Mouse (Mus musculus): ENCODE data around the gene Treml2. TPM values are rescaled to one million over a fixed set of nuclear protein-coding genes. Genes with fewer than 3 reads are reported as not detected.

Treml2 gene
- polyA plus RNA-seq (2012): 0.50 and 0.74 TPM in 2 replicates

DNA sequence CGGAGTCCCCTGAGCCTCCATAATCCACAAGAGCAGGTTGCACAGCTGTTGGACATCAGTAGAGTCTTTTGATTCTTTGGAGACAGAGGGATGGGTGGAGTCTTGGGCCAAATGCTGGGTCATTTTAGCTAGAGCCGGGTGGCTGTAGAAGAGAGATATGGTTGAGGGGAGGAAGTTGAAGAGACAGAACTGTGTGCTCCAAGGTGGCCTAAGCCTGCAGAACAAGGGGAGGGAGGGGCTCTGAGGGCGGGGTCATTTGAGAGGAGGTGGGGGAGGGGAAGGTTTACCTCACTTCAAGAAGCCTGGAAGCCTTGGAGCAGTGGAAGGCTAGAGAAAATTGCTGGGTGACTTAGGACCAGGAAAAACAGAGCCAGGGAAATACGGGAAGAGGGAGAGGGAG is at the start of gene Treml2:
Gene Treml2, plus strand, starts transcription at position 296 of the 400 bp plus-strand sequence.
- peaks cover 18% of the 10 kb centered on the region for H3K36me3 ChIP-seq (ENCODE audit: control insufficient read depth)
- peak within 1 kb of the TSS; percentile 69 for H3K4me3 ChIP-seq (replicated peaks)
- no peak for TF ChIP-seq GATA1 (IDR thresholded peaks at IDR 0.05; ENCODE audit: low read length)
- TF ChIP-seq TAL1 (IDR thresholded peaks at IDR 0.05; ENCODE audit: low read length): peak; percentile 47
- no peaks in the 10 kb centered on the region for H3K27me3 ChIP-seq (ENCODE audit: control insufficient read depth)
- no peaks in the 10 kb centered on the region for H3K9me3 ChIP-seq (ENCODE audit: control insufficient read depth, low read length)
- H3K4me1 ChIP-seq (ENCODE audit: control insufficient read depth): peaks cover 62% of the 10 kb centered on the region

DNA sequence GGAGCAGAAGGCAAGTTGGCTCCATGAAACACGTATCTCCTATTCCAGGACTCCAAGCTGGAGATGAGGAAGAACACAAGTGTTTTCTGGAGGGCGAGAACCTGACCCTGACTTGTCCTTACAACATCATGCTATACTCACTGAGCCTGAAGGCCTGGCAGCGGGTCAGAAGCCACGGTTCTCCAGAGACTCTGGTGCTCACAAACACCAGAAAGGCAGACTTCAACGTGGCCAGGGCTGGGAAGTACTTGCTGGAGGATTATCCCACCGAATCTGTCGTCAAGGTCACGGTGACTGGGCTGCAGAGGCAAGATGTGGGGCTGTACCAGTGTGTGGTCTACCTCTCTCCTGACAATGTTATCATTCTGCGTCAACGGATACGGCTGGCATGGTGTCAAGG is 49.8 kb upstream of the Treml2 start:
- H3K9me3 ChIP-seq (ENCODE audit: control insufficient read depth, low read length): no peaks in the 10 kb centered on the region
- peaks cover 4% of the 10 kb centered on the region for H3K4me1 ChIP-seq (ENCODE audit: control insufficient read depth)
- H3K27me3 ChIP-seq (ENCODE audit: control insufficient read depth): no peaks in the 10 kb centered on the region
- H3K4me3 ChIP-seq (replicated peaks): no peak overlapping the region
- H3K36me3 ChIP-seq (ENCODE audit: control insufficient read depth): no peaks in the 10 kb centered on the region
- TF ChIP-seq GATA1 (IDR thresholded peaks at IDR 0.05; ENCODE audit: low read length) (no peak), TAL1 (IDR thresholded peaks at IDR 0.05; ENCODE audit: low read length) (no peak)

DNA sequence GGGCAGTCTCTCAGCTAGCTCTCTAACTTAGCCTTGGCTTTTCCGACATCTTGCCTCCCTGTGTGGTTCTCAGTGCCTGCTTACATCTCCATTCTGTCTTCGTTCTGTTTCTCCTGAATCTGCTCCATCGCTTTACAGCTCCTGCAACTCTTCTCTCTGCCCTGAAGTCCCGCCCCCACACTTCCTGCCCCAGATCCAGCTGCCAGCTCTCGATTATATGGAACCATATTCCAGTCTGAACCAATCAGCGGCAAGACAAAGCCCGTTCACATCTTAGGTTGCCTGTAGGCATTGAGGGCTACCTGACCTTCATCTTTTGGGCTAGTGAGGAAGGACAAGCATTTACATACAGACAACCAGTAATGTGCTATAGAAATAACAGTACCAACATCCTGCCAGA is 48.7 kb upstream of the Treml2 start:
- no peak overlapping the region for H3K4me3 ChIP-seq (replicated peaks)
- H3K4me1 ChIP-seq (ENCODE audit: control insufficient read depth): peaks cover 7% of the 10 kb centered on the region
- H3K9me3 ChIP-seq (ENCODE audit: control insufficient read depth, low read length): no peaks in the 10 kb centered on the region
- TF ChIP-seq TAL1 (IDR thresholded peaks at IDR 0.05; ENCODE audit: low read length) (no peak), GATA1 (IDR thresholded peaks at IDR 0.05; ENCODE audit: low read length) (no peak)
- no peaks in the 10 kb centered on the region for H3K27me3 ChIP-seq (ENCODE audit: control insufficient read depth)
- H3K36me3 ChIP-seq (ENCODE audit: control insufficient read depth): no peaks in the 10 kb centered on the region

DNA sequence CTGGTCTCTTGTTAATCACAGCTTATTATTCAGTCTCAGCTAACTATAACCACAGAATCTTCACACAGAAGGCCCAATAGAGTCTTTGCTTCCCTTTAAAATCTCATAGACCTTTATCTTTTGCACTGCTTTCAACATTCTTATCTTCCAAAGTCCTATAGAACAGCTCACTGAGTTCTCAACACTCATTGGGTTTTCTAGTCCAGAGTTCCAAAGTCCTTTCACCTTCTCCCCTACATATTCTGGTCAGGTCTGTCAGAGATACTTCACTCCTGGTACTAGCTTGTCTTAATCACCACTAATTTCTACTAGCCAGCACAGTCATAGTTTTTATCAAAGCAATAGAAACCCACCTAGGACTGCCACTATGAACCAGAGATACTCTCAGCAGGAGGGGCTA is 42.7 kb upstream of the Treml2 start:
- H3K4me3 ChIP-seq (replicated peaks): no peak overlapping the region

DNA sequence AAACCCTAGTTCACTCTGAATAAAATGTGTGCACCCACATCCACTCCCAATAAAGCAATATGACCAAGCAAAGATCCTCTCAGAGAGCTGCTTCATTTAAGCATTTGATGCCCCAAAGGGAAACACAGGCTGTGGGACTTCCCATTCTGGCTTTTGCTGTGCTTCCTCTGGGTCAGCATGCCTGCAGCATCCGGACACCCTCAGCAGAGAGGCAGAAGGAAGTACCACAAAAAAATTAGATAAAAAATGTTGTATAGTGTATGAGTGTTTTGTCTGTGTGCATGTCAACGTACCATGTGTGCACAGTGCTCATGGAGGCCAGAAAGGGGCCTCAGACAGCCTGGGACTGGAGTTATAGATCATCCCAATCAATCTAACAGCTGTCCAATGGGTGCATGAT is 37.4 kb upstream of the Treml2 start:
- Histone ChIP-seq H3K4me1 (ENCODE audit: control insufficient read depth) (peaks cover 37% of the 10 kb centered on the region), H3K9me3 (ENCODE audit: control insufficient read depth, low read length) (0 out of 2 replicates have a peak, but pooled peaks cover 2% of the 10 kb centered on the region), H3K36me3 (ENCODE audit: control insufficient read depth) (peaks cover 9% of the 10 kb centered on the region), H3K27me3 (ENCODE audit: control insufficient read depth) (no peaks in the 10 kb centered on the region), H3K4me3 (replicated peaks) (no peak overlapping the region)
- no peak for TF ChIP-seq GATA1 (IDR thresholded peaks at IDR 0.05; ENCODE audit: low read length)
- no peak for TF ChIP-seq TAL1 (IDR thresholded peaks at IDR 0.05; ENCODE audit: low read length)

More for the DNA sequence above, 42.7 kb upstream of the Treml2 start:
- H3K27me3 ChIP-seq (ENCODE audit: control insufficient read depth): no peaks in the 10 kb centered on the region
- H3K9me3 ChIP-seq (ENCODE audit: control insufficient read depth, low read length): 0 out of 2 replicates have a peak, but pooled peaks cover 2% of the 10 kb centered on the region
- peaks cover 12% of the 10 kb centered on the region for H3K4me1 ChIP-seq (ENCODE audit: control insufficient read depth)
- H3K36me3 ChIP-seq (ENCODE audit: control insufficient read depth): no peaks in the 10 kb centered on the region
- TF ChIP-seq GATA1 (IDR thresholded peaks at IDR 0.05; ENCODE audit: low read length) (no peak), TAL1 (IDR thresholded peaks at IDR 0.05; ENCODE audit: low read length) (no peak)

DNA sequence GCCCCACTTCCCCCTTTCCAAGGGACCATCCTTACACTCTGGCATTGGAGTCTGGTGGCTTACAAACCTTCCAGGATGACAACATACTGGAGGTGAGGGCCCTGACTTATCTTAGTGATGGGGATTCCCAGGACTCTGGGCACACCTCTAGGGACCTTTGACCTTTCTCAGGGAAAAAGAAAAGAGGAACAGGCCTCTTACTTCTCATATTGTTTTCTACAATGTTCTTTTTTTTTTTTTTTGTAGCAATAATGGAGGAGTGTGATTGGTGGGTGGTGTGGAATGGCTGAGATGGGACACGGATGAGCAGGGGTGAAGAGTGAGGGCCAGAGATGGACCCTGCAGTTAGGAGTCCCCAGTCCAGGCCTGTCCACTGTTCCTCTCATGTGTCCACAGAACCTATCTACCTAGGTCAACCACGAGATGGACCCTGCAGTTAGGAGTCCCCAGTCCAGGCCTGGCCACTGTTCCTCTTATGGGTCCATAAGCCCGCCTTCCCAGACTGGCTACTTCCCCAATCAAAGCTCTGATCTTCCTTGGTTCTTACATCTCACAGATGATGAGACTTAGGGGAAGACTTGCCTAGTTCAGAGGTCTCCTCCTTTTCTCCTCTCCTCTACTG is 35.4 kb upstream of the Treml2 start, which contains the start of gene Treml4:
Gene Treml4, plus strand, starts transcription at position 555 of the 622 bp plus-strand sequence.
- Histone ChIP-seq H3K27me3 (ENCODE audit: control insufficient read depth) (no peaks in the 10 kb centered on the region), H3K9me3 (ENCODE audit: control insufficient read depth, low read length) (0 out of 2 replicates have a peak, but pooled peaks cover 2% of the 10 kb centered on the region), H3K4me1 (ENCODE audit: control insufficient read depth) (peaks cover 49% of the 10 kb centered on the region), H3K4me3 (replicated peaks) (no peak within 1 kb of the TSS), H3K36me3 (ENCODE audit: control insufficient read depth) (peaks cover 9% of the 10 kb centered on the region)
- TF ChIP-seq GATA1 (IDR thresholded peaks at IDR 0.05; ENCODE audit: low read length) (no peak), TAL1 (IDR thresholded peaks at IDR 0.05; ENCODE audit: low read length) (no peak)

DNA sequence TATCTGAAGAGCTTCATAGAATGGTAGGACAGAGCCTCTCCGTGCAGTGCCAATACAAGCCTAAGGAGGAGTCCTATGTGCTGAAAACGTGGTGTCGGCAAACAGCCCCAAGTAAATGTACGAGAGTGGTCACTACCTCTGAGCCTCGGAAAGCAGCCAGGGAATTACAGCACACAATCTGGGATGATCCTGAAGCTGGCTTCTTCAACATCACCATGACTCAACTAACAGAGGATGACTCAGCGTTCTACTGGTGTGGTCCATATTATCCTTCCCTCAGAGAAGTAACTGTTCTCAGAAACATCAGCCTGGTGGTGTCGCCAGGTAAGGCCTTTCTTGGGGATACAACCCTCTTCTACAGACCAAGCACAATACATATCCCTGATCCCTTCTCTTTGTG is 34.6 kb upstream of the Treml2 start:
- Histone ChIP-seq H3K36me3 (ENCODE audit: control insufficient read depth) (peaks cover 15% of the 10 kb centered on the region), H3K4me1 (ENCODE audit: control insufficient read depth) (peaks cover 57% of the 10 kb centered on the region), H3K27me3 (ENCODE audit: control insufficient read depth) (no peaks in the 10 kb centered on the region), H3K4me3 (replicated peaks) (no peak overlapping the region), H3K9me3 (ENCODE audit: control insufficient read depth, low read length) (0 out of 2 replicates have a peak, but pooled peaks cover 2% of the 10 kb centered on the region)
- TF ChIP-seq GATA1 (IDR thresholded peaks at IDR 0.05; ENCODE audit: low read length) (no peak), TAL1 (IDR thresholded peaks at IDR 0.05; ENCODE audit: low read length) (no peak)

DNA sequence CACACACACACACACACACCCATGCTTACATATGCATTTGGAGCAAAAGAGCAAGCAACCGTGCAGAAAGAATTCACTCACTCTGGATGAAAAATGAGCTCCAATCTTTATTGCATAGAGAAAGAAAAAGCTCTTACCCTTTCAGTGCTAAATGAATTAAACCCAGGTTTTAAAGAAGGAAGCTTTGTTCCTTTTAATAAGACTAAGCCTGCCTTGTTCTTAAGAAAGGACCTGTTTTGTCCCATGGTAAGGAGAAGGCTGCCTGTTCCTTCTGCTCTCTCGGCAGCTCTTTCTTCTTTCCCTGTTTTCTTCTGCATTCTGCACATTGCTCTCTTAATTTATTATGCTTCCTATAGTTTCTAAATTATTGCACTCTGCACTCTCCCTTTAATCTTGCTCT is 33.2 kb upstream of the Treml2 start:
- Histone ChIP-seq H3K4me3 (replicated peaks) (no peak overlapping the region), H3K36me3 (ENCODE audit: control insufficient read depth) (peaks cover 16% of the 10 kb centered on the region), H3K27me3 (ENCODE audit: control insufficient read depth) (no peaks in the 10 kb centered on the region), H3K9me3 (ENCODE audit: control insufficient read depth, low read length) (no peaks in the 10 kb centered on the region), H3K4me1 (ENCODE audit: control insufficient read depth) (peaks cover 71% of the 10 kb centered on the region)
- TF ChIP-seq TAL1 (IDR thresholded peaks at IDR 0.05; ENCODE audit: low read length): no peak
- no peak for TF ChIP-seq GATA1 (IDR thresholded peaks at IDR 0.05; ENCODE audit: low read length)

DNA sequence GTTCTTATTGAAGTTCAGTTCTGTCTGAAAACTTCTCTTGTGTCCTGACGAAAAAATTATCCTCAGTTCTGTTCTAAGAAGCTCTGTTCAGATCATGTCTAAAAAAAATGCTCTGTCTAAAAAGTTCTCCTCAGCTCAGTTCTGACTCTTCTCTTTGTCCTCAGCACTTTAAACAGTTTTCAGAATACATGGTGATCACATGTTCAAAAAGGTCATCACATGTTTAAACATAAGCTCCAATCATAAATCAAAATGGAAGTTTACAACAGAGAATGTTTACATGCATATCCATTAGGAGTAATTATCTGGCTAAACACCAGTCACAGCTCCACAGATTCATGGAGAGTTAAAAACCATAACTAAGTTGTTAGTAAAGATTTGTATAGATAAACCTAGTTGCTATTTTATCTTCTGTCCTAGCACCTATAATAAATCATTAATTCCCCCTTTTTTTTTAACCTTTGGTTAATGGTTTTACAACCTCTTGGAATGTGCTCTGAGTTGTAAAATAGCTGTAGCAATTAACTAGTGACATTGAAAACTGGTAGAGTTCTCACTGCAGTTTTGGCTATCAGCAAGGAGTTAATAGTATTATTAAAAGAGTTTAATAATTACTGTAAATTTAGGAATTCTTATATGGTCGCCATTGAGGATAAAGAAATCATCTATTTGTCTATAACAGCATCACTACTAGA is 32.5 kb upstream of the Treml2 start:
- TF ChIP-seq TAL1 (IDR thresholded peaks at IDR 0.05; ENCODE audit: low read length) (no peak), GATA1 (IDR thresholded peaks at IDR 0.05; ENCODE audit: low read length) (no peak)
- Histone ChIP-seq H3K4me3 (replicated peaks) (no peak overlapping the region), H3K27me3 (ENCODE audit: control insufficient read depth) (no peaks in the 10 kb centered on the region), H3K9me3 (ENCODE audit: control insufficient read depth, low read length) (no peaks in the 10 kb centered on the region), H3K4me1 (ENCODE audit: control insufficient read depth) (peaks cover 78% of the 10 kb centered on the region), H3K36me3 (ENCODE audit: control insufficient read depth) (peaks cover 16% of the 10 kb centered on the region)

Data from erythroblast, embryonic 14.5 days (primary cell).